Mouse (Mus musculus) liver, embryonic 15.5 days (tissue): ENCODE data around the gene Ascl1. TPM values are rescaled to one million over a fixed set of nuclear protein-coding genes. Genes with fewer than 3 reads are reported as not detected.
A peak's percentile ranks its signal among the peaks of the same experiment; 100 is the strongest.

Experiments
- ATAC-seq: fragments of 200-750 bp; cut with Nextera tagmentation; 2 replicates; pipeline ENCODE4 v1.8.0; 2017; ENCODE audit warnings: moderate number of reproducible peaks, mild to moderate bottlenecking, moderate library complexity; ENCODE audit not compliant: insufficient read depth
- H3K27ac ChIP-seq: fragments of 300-500 bp; sonication (generic); replicated peaks from 2 replicates; pipeline ENCODE4 v1.5.1; 2015; ENCODE audit warnings: mild to moderate bottlenecking, inconsistent platforms
- H3K27me3 ChIP-seq: fragments of 300-500 bp; sonication (generic); 2 replicates; pipeline ENCODE4 v1.6.1; 2015; ENCODE audit warnings: mild to moderate bottlenecking, inconsistent platforms
- H3K36me3 ChIP-seq: fragments of 300-500 bp; sonication (generic); replicated peaks from 2 replicates; pipeline ENCODE4 v1.6.1; 2015; ENCODE audit warnings: moderate library complexity, mild to moderate bottlenecking, inconsistent platforms
- H3K4me1 ChIP-seq: fragments of 300-500 bp; sonication (generic); replicated peaks from 2 replicates; pipeline ENCODE4 v1.6.1; 2015; ENCODE audit warnings: inconsistent platforms
- H3K4me2 ChIP-seq: fragments of 300-500 bp; sonication (generic); 2 replicates; pipeline ENCODE4 v1.6.1; 2015; ENCODE audit warnings: moderate library complexity, mild to moderate bottlenecking, inconsistent platforms
- H3K4me3 ChIP-seq: fragments of 300-500 bp; sonication (generic); replicated peaks from 2 replicates; pipeline ENCODE4 v1.5.1; 2015; ENCODE audit warnings: mild to moderate bottlenecking, inconsistent platforms
- H3K9ac ChIP-seq: fragments of 300-500 bp; sonication (generic); 2 replicates; pipeline ENCODE4 v1.6.1; 2015; ENCODE audit warnings: moderate library complexity, mild to moderate bottlenecking, inconsistent platforms
- H3K9me3 ChIP-seq: fragments of 300-500 bp; sonication (generic); replicated peaks from 2 replicates; pipeline ENCODE4 v1.6.1; 2016; ENCODE audit warnings: inconsistent platforms
- WGBS: fragments of 180-500 bp; shearing (Covaris S2); methylation state at CpG from one replicate; pipeline ENCODE4 v1.1.7; 2015; ENCODE audit warnings: mixed read lengths; ENCODE audit not compliant: insufficient replicate concordance; 5-methylcytosine and 5-hydroxymethylcytosine counted together
- polyA plus RNA-seq: library from polyadenylated mRNA; unstranded; fragments of >200 nt; fragmentation: Nextera tagmentation; extraction: Ambion mirVana; gene quantifications from 2 replicates; pipeline ENCODE4 v1.2.1, GENCODE M21; 2015

Ascl1 gene
- polyA plus RNA-seq, result 0.03 TPM in 1 of 2 replicates, not detected in the other

- H3K4me1 ChIP-seq, result no peaks in the 10 kb centered on the region
- H3K9me3 ChIP-seq, result no peaks in the 10 kb centered on the region
- under 1% methylated on average over 33 of the region's 34 CpGs for WGBS
- H3K27ac ChIP-seq, result no peak within 1 kb of the TSS
- H3K4me2 ChIP-seq, result peak within 1 kb of the TSS; percentile 63
- no peaks in the 10 kb centered on the region for H3K36me3 ChIP-seq
- ATAC-seq, result no peak
- H3K27me3 ChIP-seq, result peaks cover 82% of the 10 kb centered on the region
- H3K4me3 ChIP-seq, result peak within 1 kb of the TSS; percentile 42
- no peak within 1 kb of the TSS for H3K9ac ChIP-seq
These were observed at the start of gene Ascl1 for GRCm38 (mm10) chr10:87493576-87493975. Gene Ascl1, minus strand, starts transcription at chr10:87493660.

GRCm38 (mm10) chr10:87534172-87534571 is 40.7 kb upstream of the Ascl1 start:
- Histone ChIP-seq H3K27ac (no peak overlapping the region), H3K9ac (no peak overlapping the region), H3K4me1 (0 out of 2 replicates have a peak, but pooled peaks cover 4% of the 10 kb centered on the region), H3K4me3 (no peak overlapping the region), H3K36me3 (no peaks in the 10 kb centered on the region), H3K9me3 (no peaks in the 10 kb centered on the region), H3K4me2 (no peak overlapping the region), H3K27me3 (no peaks in the 10 kb centered on the region)
- ATAC-seq, result no peak
- 33% methylated on average over 1 of the region's 1 CpGs for WGBS

- ATAC-seq, result peak; percentile 56; the same call in 1 of the 2 replicates
These were observed 28.2 kb upstream of the Ascl1 start, which contains the start of gene Pah for GRCm38 (mm10) chr10:87521646-87522045. Gene Pah, plus strand, starts transcription at chr10:87521795.

GRCm38 (mm10) chr10:87520401-87521116 is 27.1 kb upstream of the Ascl1 start:
- H3K4me2 ChIP-seq, result peak overlapping the region; percentile 13
- H3K36me3 ChIP-seq, result no peaks in the 10 kb centered on the region
- ATAC-seq, result peak; percentile 57
- 33% methylated on average over 4 of the region's 4 CpGs for WGBS
- peak overlapping the region; percentile 57 for H3K27ac ChIP-seq
- no peaks in the 10 kb centered on the region for H3K27me3 ChIP-seq
- H3K9ac ChIP-seq, result no peak overlapping the region
- no peaks in the 10 kb centered on the region for H3K9me3 ChIP-seq
- H3K4me3 ChIP-seq, result no peak overlapping the region
- H3K4me1 ChIP-seq, result no peaks in the 10 kb centered on the region

More at GRCm38 (mm10) chr10:87521646-87522045, 28.2 kb upstream of the Ascl1 start, which contains the start of gene Pah:
- Histone ChIP-seq H3K27me3 (no peaks in the 10 kb centered on the region), H3K9ac (no peak within 1 kb of the TSS), H3K27ac (peak within 1 kb of the TSS; percentile 57), H3K4me2 (peak within 1 kb of the TSS; percentile 27), H3K36me3 (no peaks in the 10 kb centered on the region), H3K4me3 (peak within 1 kb of the TSS; percentile 33), H3K4me1 (no peaks in the 10 kb centered on the region), H3K9me3 (no peaks in the 10 kb centered on the region)
- 53% methylated on average over 5 of the region's 5 CpGs for WGBS

- ATAC-seq, result peak; percentile 26; the same call in 1 of the 2 replicates
- Histone ChIP-seq H3K36me3 (no peaks in the 10 kb centered on the region), H3K9ac (no peak overlapping the region), H3K9me3 (no peaks in the 10 kb centered on the region), H3K4me3 (no peak overlapping the region), H3K4me2 (no peak overlapping the region), H3K4me1 (no peaks in the 10 kb centered on the region), H3K27me3 (no peaks in the 10 kb centered on the region), H3K27ac (no peak overlapping the region)
- 36% methylated on average over 2 of the region's 2 CpGs for WGBS
These were observed 25.1 kb upstream of the Ascl1 start for GRCm38 (mm10) chr10:87518585-87518984.

GRCm38 (mm10) chr10:87513052-87513451 is 19.6 kb upstream of the Ascl1 start:
- peak; percentile 47 for ATAC-seq
- Histone ChIP-seq H3K9me3 (no peaks in the 10 kb centered on the region), H3K27ac (no peak overlapping the region), H3K9ac (no peak overlapping the region), H3K4me1 (no peaks in the 10 kb centered on the region), H3K27me3 (no peaks in the 10 kb centered on the region), H3K36me3 (no peaks in the 10 kb centered on the region), H3K4me2 (no peak overlapping the region), H3K4me3 (no peak overlapping the region)

GRCm38 (mm10) chr10:87508581-87508980 is 15.1 kb upstream of the Ascl1 start:
- 63% methylated on average over 4 of the region's 4 CpGs for WGBS

GRCm38 (mm10) chr10:87503946-87504345 is 10.5 kb upstream of the Ascl1 start:
- Histone ChIP-seq H3K4me2 (no peak overlapping the region), H3K9ac (no peak overlapping the region), H3K9me3 (no peaks in the 10 kb centered on the region), H3K4me1 (no peaks in the 10 kb centered on the region), H3K4me3 (no peak overlapping the region), H3K36me3 (no peaks in the 10 kb centered on the region), H3K27ac (no peak overlapping the region), H3K27me3 (peaks cover 36% of the 10 kb centered on the region)
- no peak for ATAC-seq
- 2% methylated on average over 10 of the region's 10 CpGs for WGBS

More at GRCm38 (mm10) chr10:87508581-87508980, 15.1 kb upstream of the Ascl1 start:
- Histone ChIP-seq H3K4me3 (no peak overlapping the region), H3K9ac (no peak overlapping the region), H3K27me3 (peaks cover 3% of the 10 kb centered on the region), H3K27ac (no peak overlapping the region), H3K9me3 (no peaks in the 10 kb centered on the region), H3K4me2 (no peak overlapping the region), H3K36me3 (no peaks in the 10 kb centered on the region), H3K4me1 (no peaks in the 10 kb centered on the region)
- ATAC-seq, result no peak

- no peak overlapping the region for H3K9ac ChIP-seq
- no peak overlapping the region for H3K27ac ChIP-seq
- H3K4me3 ChIP-seq, result no peak overlapping the region
- 22% methylated on average over 5 of the region's 5 CpGs for WGBS
- H3K9me3 ChIP-seq, result no peaks in the 10 kb centered on the region
- no peaks in the 10 kb centered on the region for H3K4me1 ChIP-seq
- peaks cover 42% of the 10 kb centered on the region for H3K27me3 ChIP-seq
- H3K36me3 ChIP-seq, result no peaks in the 10 kb centered on the region
- no peak for ATAC-seq
- no peak overlapping the region for H3K4me2 ChIP-seq
These were observed 8.8 kb upstream of the Ascl1 start for GRCm38 (mm10) chr10:87502283-87502682.

GRCm38 (mm10) chr10:87501659-87502042 is 8.2 kb upstream of the Ascl1 start:
- Histone ChIP-seq H3K4me2 (no peak overlapping the region), H3K9ac (no peak overlapping the region), H3K27ac (no peak overlapping the region), H3K4me1 (no peaks in the 10 kb centered on the region), H3K27me3 (peaks cover 46% of the 10 kb centered on the region), H3K36me3 (no peaks in the 10 kb centered on the region), H3K4me3 (no peak overlapping the region), H3K9me3 (no peaks in the 10 kb centered on the region)
- ATAC-seq, result no peak
- 14% methylated on average over 7 of the region's 7 CpGs for WGBS

GRCm38 (mm10) chr10:87500926-87501658 is 7.6 kb upstream of the Ascl1 start:
- Histone ChIP-seq H3K9me3 (no peaks in the 10 kb centered on the region), H3K27me3 (peaks cover 48% of the 10 kb centered on the region), H3K9ac (no peak overlapping the region), H3K4me2 (no peak overlapping the region), H3K4me1 (no peaks in the 10 kb centered on the region), H3K36me3 (no peaks in the 10 kb centered on the region), H3K4me3 (no peak overlapping the region), H3K27ac (no peak overlapping the region)
- ATAC-seq, result no peak
- 18% methylated on average over 20 of the region's 20 CpGs for WGBS
